Mouse (Mus musculus): ENCODE measurements around the gene Sprn. TPM values are rescaled to one million over a fixed set of nuclear protein-coding genes. Genes with fewer than 3 reads are reported as not detected.

The Sprn gene
- 0.20 and 1.9 TPM in 2 replicates for polyA plus RNA-seq (2012; rRNA removed)

GRCm38 (mm10) chr7:140154218-140154927, at the start of gene Sprn:
Sprn (minus strand) TSS chr7:140154877.

GRCm38 (mm10) chr7:140172936-140173335, 18.3 kb upstream of the Sprn start, which contains the start of gene Olfr523:
Olfr523 (plus strand) TSS chr7:140173217.

GRCm38 (mm10) chr7:140164664-140165063, 10.0 kb upstream of the Sprn start, which contains the start of gene Olfr522:
Olfr522 (minus strand) TSS chr7:140164764.

DNA sequence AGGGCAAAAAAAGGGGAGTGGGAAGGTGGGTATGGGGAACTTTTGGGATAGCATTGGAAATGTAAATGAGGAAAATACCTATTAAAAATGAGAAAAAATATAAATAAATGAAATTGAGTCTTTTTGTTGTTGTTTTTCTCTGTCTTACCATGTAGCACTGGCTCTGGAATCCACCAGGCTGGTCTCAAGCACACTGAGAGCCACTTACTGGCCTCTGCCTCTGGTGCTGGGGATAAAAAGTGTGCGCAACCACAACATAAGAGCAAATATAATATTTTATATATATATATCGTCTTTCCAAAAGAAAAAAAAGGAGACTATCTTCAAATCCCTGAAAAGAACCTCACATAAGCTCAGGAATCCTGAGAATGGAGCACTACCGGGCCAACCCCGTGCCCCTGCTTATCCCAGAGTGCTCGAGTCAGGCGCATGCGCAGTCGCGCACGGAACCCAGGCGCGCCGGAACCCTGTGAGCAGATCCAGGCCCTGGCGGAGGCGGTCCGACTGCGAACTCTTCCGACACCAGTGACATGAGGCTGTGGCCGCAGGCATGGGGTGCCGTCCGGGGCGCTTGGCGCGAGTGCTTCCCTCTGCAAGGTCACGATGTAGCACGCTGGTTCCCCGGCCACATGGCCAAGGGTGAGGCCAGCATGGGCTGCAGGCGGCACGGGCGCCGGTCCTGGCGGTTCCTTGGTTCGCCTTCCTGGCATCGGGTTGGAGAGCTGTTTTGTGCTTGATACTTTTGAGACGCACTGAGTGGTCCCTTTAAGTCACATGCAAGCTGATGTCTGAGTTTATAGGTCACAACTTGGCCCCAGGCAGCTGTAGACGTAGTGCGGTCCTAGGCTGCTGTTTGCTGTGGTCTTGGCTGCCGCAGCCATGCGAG, 17.3 kb downstream of the Sprn start, which contains the start of gene Mtg1:
Gene Mtg1, plus strand, starts transcription at position 430 of the 886 bp plus-strand sequence.

GRCm38 (mm10) chr7:140116329-140117054, 38.2 kb downstream of the Sprn start, which contains the start of gene Echs1:
Echs1 (minus strand) TSS chr7:140116476.

GRCm38 (mm10) chr7:140115583-140116328, 38.9 kb downstream of the Sprn start, which contains the start of gene Paox:
Paox (plus strand) TSS chr7:140115799.

DNA sequence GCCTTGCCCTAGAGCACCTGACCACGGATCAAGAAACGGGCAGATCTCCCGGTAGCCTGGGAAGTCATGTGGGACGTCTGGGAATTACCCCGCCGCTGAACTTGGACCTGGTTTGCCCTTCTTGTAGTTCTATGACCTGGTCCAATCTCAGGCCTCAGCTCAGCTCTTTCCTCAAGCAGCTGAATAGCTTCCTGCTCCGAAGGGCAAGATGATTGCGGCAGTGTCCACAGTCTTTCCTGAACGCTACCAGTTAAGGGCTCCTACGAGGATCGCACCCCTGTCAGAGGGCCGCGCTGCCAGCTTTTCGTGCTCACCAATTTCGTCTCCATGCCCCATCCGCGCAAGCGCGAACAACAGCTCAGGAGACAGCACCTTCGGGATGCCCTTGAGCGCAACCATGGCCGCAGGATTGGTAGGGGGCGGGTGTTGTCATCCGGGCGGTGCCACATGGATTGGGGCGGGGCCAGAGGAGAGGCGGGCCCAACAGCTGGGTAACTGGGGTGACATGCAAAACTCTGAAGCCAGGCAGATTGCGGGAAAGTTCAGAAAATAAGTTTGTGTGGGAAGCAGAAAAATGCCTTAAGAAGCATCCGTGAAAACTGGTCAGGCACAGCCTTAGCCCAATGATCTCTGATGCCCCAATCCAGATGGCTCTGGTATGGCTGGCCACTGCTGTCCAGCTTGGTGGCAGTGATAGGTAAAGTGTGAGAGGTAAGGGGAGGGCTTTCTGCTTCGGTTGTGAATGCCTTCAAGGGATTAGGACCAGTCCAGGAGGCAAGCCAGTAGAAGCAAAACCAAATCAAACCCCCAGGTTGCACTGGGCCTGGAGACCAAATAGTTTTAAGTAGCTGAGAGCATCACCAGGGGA, 52.5 kb downstream of the Sprn start, which contains the start of gene Fuom:
Gene Fuom, minus strand, starts transcription at position 449 of the 868 bp plus-strand sequence.

Other genes starting within 250 kb of the Sprn start
- gene Utf1, start 211.1 kb downstream of the Sprn start, polyA plus RNA-seq (2012; rRNA removed), result 0.13 TPM in 1 of 2 replicates, not detected in the other
- 0.19 TPM in 1 of 2 replicates, not detected in the other for gene 6430531B16Rik, start 176.1 kb downstream of the Sprn start, polyA plus RNA-seq (2012; rRNA removed)
- 3.8 and 6.5 TPM in 2 replicates for gene Adam8, start 162.3 kb downstream of the Sprn start, polyA plus RNA-seq (2012; rRNA removed)
- 26.5 and 83.0 TPM in 2 replicates for gene Zfp511, start 118.5 kb downstream of the Sprn start, polyA plus RNA-seq (2012; rRNA removed)
- 4.4 and 5.4 TPM in 2 replicates for gene Tubgcp2, start 118.2 kb downstream of the Sprn start, polyA plus RNA-seq (2012; rRNA removed)
- 0.02 and 0.23 TPM in 2 replicates for gene Msx3, start 105.8 kb downstream of the Sprn start, polyA plus RNA-seq (2012; rRNA removed)
- gene Caly, start 72.3 kb downstream of the Sprn start, polyA plus RNA-seq (2012; rRNA removed), result 1.3 and 1.5 TPM in 2 replicates
- 2.4 and 4.5 TPM in 2 replicates for gene Prap1, start 61.5 kb downstream of the Sprn start, polyA plus RNA-seq (2012; rRNA removed)
- gene Fuom, start 52.4 kb downstream of the Sprn start, polyA plus RNA-seq (2012; rRNA removed), result 27.3 and 41.5 TPM in 2 replicates
- 9.9 and 10.1 TPM in 2 replicates for gene Paox, start 39.1 kb downstream of the Sprn start, polyA plus RNA-seq (2012; rRNA removed)
- gene Echs1, start 38.4 kb downstream of the Sprn start, polyA plus RNA-seq (2012; rRNA removed), result 30.1 and 31.6 TPM in 2 replicates
- 7.8 and 13.6 TPM in 2 replicates for gene Mtg1, start 17.3 kb downstream of the Sprn start, polyA plus RNA-seq (2012; rRNA removed)
- gene Olfr522, start 9.9 kb upstream of the Sprn start, polyA plus RNA-seq (2012; rRNA removed), result not detected in 2 replicates
- not detected in 2 replicates for gene Olfr523, start 18.3 kb upstream of the Sprn start, polyA plus RNA-seq (2012; rRNA removed)
- gene Olfr524, start 51.1 kb upstream of the Sprn start, polyA plus RNA-seq (2012; rRNA removed), result not detected in 2 replicates
- gene Cd163l1, start 63.4 kb upstream of the Sprn start, polyA plus RNA-seq (2012; rRNA removed), result 0.13 and 0.28 TPM in 2 replicates
- not detected in 2 replicates for gene 5830411N06Rik, start 92.4 kb upstream of the Sprn start, polyA plus RNA-seq (2012; rRNA removed)
- gene Olfr525, start 166.0 kb upstream of the Sprn start, polyA plus RNA-seq (2012; rRNA removed), result not detected in 2 replicates
- gene Olfr527, start 179.1 kb upstream of the Sprn start, polyA plus RNA-seq (2012; rRNA removed), result not detected in 2 replicates
- gene Olfr60, start 206.8 kb upstream of the Sprn start, polyA plus RNA-seq (2012; rRNA removed), result not detected in 2 replicates
- not detected in 2 replicates for gene Olfr530, start 221.5 kb upstream of the Sprn start, polyA plus RNA-seq (2012; rRNA removed)
- not detected in 2 replicates for gene Olfr531, start 248.0 kb upstream of the Sprn start, polyA plus RNA-seq (2012; rRNA removed)